Mouse (Mus musculus): ENCODE measurements around the gene Ms4a4a.
"Not testable (repeated sequence)": the region's sequence is repeated elsewhere in the genome, so short reads cannot be mapped to it uniquely, and the experiment has no call there.

Ms4a4a gene

GRCm38 (mm10) chr19:11375273-11375672 is at the start of gene Ms4a4a:
Gene Ms4a4a (plus strand): TSS chr19:11375523.
- no peak for DNase-seq (ENCODE audit: low read depth, low spot score)

- no peak for DNase-seq (ENCODE audit: low read depth, low spot score)
Observed at GRCm38 (mm10) chr19:11335932-11336331, 39.4 kb upstream of the Ms4a4a start, which contains the start of gene Ms4a7. Gene Ms4a7 (minus strand): TSS chr19:11336146.

GRCm38 (mm10) chr19:11343147-11343546 is 32.2 kb upstream of the Ms4a4a start:
- DNase-seq (ENCODE audit: low read depth, low spot score) = no peak

- no peak for DNase-seq (ENCODE audit: low read depth, low spot score)
Observed at GRCm38 (mm10) chr19:11343992-11344391, 31.3 kb upstream of the Ms4a4a start.

GRCm38 (mm10) chr19:11349698-11350481 is 25.4 kb upstream of the Ms4a4a start:
- no peak for DNase-seq (ENCODE audit: low read depth, low spot score)

GRCm38 (mm10) chr19:11351878-11352277 is 23.4 kb upstream of the Ms4a4a start:
- no peak for DNase-seq (ENCODE audit: low read depth, low spot score)

- no peak for DNase-seq (ENCODE audit: low read depth, low spot score)
Observed at GRCm38 (mm10) chr19:11355730-11356129, 19.6 kb upstream of the Ms4a4a start.

GRCm38 (mm10) chr19:11360106-11360505 is 15.2 kb upstream of the Ms4a4a start:
- DNase-seq (ENCODE audit: low read depth, low spot score) = no peak

GRCm38 (mm10) chr19:11362002-11362401 is 13.3 kb upstream of the Ms4a4a start:
- no peak for DNase-seq (ENCODE audit: low read depth, low spot score)

- DNase-seq (ENCODE audit: low read depth, low spot score) = no peak
Observed at GRCm38 (mm10) chr19:11368310-11368709, 7.0 kb upstream of the Ms4a4a start.

GRCm38 (mm10) chr19:11371181-11371580 is 4.1 kb upstream of the Ms4a4a start:
- no peak for DNase-seq (ENCODE audit: low read depth, low spot score)

GRCm38 (mm10) chr19:11376399-11376798 is 1.1 kb downstream of the Ms4a4a start:
- DNase-seq (ENCODE audit: low read depth, low spot score) = no peak

- DNase-seq (ENCODE audit: low read depth, low spot score) = no peak
Observed at GRCm38 (mm10) chr19:11387109-11387508, 11.8 kb downstream of the Ms4a4a start.

- DNase-seq (ENCODE audit: low read depth, low spot score) = no peak
Observed at GRCm38 (mm10) chr19:11387685-11388084, 12.4 kb downstream of the Ms4a4a start.

GRCm38 (mm10) chr19:11388949-11389348 is 13.6 kb downstream of the Ms4a4a start:
- DNase-seq (ENCODE audit: low read depth, low spot score) = no peak

GRCm38 (mm10) chr19:11395769-11396168 is 20.4 kb downstream of the Ms4a4a start:
- no peak for DNase-seq (ENCODE audit: low read depth, low spot score)

- no peak for DNase-seq (ENCODE audit: low read depth, low spot score)
Observed at GRCm38 (mm10) chr19:11404527-11404926, 29.2 kb downstream of the Ms4a4a start, which contains the start of gene Ms4a4c. Gene Ms4a4c (plus strand): TSS chr19:11404770.

- no peak for DNase-seq (ENCODE audit: low read depth, low spot score)
Observed at GRCm38 (mm10) chr19:11407428-11407827, 32.1 kb downstream of the Ms4a4a start.

- no peak for DNase-seq (ENCODE audit: low read depth, low spot score)
Observed at GRCm38 (mm10) chr19:11408591-11408990, 33.3 kb downstream of the Ms4a4a start.

- DNase-seq (ENCODE audit: low read depth, low spot score) = no peak
Observed at GRCm38 (mm10) chr19:11411640-11412039, 36.3 kb downstream of the Ms4a4a start.

- no peak for DNase-seq (ENCODE audit: low read depth, low spot score)
Observed at GRCm38 (mm10) chr19:11414084-11414483, 38.8 kb downstream of the Ms4a4a start.

- no peak for DNase-seq (ENCODE audit: low read depth, low spot score)
Observed at GRCm38 (mm10) chr19:11415581-11415980, 40.3 kb downstream of the Ms4a4a start.

- not testable (repeated sequence) for DNase-seq (ENCODE audit: low read depth, low spot score)
Observed at GRCm38 (mm10) chr19:11418865-11419264, 43.5 kb downstream of the Ms4a4a start.
